Mouse (Mus musculus) left cerebral cortex, adult 6 months (tissue): ENCODE measurements around the gene Nlk. TPM values are rescaled to one million over a fixed set of nuclear protein-coding genes. Genes with fewer than 3 reads are reported as not detected.

ENCODE experiments used
- long read RNA-seq, 2 experiments: library from polyadenylated mRNA; unstranded; transcript quantifications; one replicate each; pipeline ENCODE4 v2.0.0; 2019 to 2020
- polyA plus RNA-seq: library from polyadenylated mRNA; unstranded; fragments of <200 nt; fragmentation: Nextera tagmentation; gene quantifications from 2 replicates; pipeline ENCODE4 v1.2.3, GENCODE M21; 2021

Nlk gene
- polyA plus RNA-seq, result 29.7 and 68.6 TPM in 2 replicates
- long read RNA-seq, experiment 1, full-length matches to known transcripts, result 46 of 73 reads
- long read RNA-seq, experiment 1, partial matches to known transcripts, result 9 of 73 reads
- long read RNA-seq, experiment 1, other reads (novel, unspliced or antisense), result 18 of 73 reads
- long read RNA-seq, experiment 2, full-length matches to known transcripts, result 9 of 93 reads
- long read RNA-seq, experiment 2, partial matches to known transcripts, result 17 of 93 reads
- long read RNA-seq, experiment 2, other reads (novel, unspliced or antisense), result 67 of 93 reads

GRCm38 (mm10) chr11:78696777-78697752 lies at the start of gene Nlk:
Nlk (minus strand) TSS chr11:78697373.

DNA sequence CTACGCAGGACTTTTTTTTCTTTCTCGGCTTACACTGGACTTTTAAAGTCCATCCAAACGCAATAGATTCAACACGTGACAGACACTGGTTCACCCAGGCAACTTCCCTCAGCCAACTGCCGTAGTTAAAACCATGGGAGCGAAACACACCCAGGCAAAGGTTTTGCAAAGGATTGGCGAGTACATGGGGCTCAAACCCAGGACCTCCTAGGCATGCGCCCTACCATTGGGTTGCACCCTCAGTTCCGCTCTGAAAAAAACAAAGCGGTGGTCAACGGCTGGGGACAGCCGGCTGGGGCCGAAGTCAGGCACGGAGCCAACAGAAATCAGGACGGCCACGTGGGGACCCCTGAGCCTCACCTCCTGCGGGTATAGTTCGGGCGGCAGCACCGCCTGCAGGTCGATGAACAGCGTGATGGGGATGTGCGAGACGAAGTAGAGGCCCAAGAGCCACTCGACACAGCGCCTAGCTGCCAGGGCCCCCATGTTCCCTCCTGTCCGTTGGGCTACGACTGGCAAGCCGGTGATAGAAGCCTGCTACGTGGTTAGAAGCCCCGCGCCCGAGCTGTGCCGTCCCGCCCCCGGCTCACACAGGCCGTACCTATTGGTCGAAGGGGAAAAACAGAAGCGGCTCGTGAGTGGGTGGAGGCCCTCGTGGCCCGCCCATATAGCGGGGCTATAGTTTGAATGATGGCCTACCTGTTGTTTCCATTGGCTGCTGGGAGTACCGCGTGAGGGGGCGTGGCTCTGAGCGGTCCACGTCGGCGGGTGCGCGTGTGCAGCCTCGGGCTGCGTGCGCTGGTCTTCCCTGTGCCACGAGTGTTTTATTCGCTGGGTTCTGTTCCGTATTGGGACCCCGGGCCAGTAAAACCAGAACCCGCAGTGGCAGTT lies 146.8 kb downstream of the Nlk start, which contains the start of gene Tmem97:
Gene Tmem97, minus strand, starts transcription at position 610 of the 891 bp plus-strand sequence.

DNA sequence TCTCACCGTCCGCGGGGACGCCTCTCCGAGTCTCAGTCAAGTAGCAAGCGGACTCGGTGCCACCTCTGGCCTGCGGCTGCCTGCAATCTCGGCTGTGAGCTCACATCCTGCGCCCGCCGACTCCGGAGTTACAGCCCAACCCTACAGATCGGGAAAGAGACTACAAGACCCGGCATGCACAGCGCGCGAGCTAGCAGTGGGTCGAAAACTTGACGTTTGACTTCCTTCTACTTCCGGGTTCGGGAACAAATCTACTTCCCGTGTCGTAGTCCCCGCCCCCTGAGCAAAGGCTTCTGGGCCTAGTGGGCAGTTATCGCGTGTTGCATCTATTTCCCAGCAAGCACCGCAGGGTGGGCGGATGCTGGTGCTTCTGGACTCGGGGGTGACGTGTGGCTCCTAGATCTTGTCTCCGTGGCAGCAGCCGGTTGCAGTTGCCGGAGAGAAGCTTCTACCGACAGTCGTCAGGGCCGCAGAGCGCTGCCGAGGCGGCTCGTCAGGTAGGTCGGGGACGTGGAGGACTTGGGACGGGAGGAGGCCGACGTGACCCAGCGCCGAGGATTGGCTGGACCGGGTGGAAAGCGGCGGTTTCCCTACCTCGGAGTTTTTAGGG lies 161.0 kb downstream of the Nlk start, which contains the start of the genes Tnfaip1 and Ift20:
Gene Tnfaip1, minus strand, starts transcription at position 253 of the 610 bp plus-strand sequence.
Gene Ift20, plus strand, starts transcription at position 282 of the 610 bp plus-strand sequence.

Other genes starting within 250 kb of the Nlk start
- 12.3 and 16.4 TPM in 2 replicates for gene Slc46a1, start 231.7 kb downstream of the Nlk start, polyA plus RNA-seq
- gene Sarm1, start 199.6 kb downstream of the Nlk start, polyA plus RNA-seq, result 16.2 and 17.2 TPM in 2 replicates
- 50.1 and 59.0 TPM in 2 replicates for gene Vtn, start 198.3 kb downstream of the Nlk start, polyA plus RNA-seq
- 1.9 and 2.2 TPM in 2 replicates for gene Sebox, start 193.9 kb downstream of the Nlk start, polyA plus RNA-seq
- gene Tmem199, start 185.2 kb downstream of the Nlk start, polyA plus RNA-seq, result 61.9 and 65.7 TPM in 2 replicates
- gene Poldip2, start 185.2 kb downstream of the Nlk start, polyA plus RNA-seq, result 155 and 159 TPM in 2 replicates
- gene Tnfaip1, start 161.0 kb downstream of the Nlk start, polyA plus RNA-seq, result 16.2 and 24.4 TPM in 2 replicates
- gene Ift20, start 161.0 kb downstream of the Nlk start, polyA plus RNA-seq, result 185 and 201 TPM in 2 replicates
- gene Tmem97, start 146.6 kb downstream of the Nlk start, polyA plus RNA-seq, result 40.5 and 42.6 TPM in 2 replicates
- 57.5 and 67.6 TPM in 2 replicates for gene Ccnq, start 54.4 kb upstream of the Nlk start, polyA plus RNA-seq
- gene Lyrm9, start 129.2 kb upstream of the Nlk start, polyA plus RNA-seq, result 22.0 and 35.2 TPM in 2 replicates
- gene Nos2, start 223.4 kb upstream of the Nlk start, polyA plus RNA-seq, result 0.15 and 0.21 TPM in 2 replicates